Mouse (Mus musculus) right cerebral cortex, postnatal 36 days (tissue): Measurements from ENCODE around the gene Sema3g.

Experiments used
- DNase-seq, 2 experiments: peaks; one replicate each; pipeline ENCODE4 v3.0.0; 2022; ENCODE audit warnings: low spot score in 2 of 2, mixed read lengths in 1 of 2

The Sema3g gene

DNA sequence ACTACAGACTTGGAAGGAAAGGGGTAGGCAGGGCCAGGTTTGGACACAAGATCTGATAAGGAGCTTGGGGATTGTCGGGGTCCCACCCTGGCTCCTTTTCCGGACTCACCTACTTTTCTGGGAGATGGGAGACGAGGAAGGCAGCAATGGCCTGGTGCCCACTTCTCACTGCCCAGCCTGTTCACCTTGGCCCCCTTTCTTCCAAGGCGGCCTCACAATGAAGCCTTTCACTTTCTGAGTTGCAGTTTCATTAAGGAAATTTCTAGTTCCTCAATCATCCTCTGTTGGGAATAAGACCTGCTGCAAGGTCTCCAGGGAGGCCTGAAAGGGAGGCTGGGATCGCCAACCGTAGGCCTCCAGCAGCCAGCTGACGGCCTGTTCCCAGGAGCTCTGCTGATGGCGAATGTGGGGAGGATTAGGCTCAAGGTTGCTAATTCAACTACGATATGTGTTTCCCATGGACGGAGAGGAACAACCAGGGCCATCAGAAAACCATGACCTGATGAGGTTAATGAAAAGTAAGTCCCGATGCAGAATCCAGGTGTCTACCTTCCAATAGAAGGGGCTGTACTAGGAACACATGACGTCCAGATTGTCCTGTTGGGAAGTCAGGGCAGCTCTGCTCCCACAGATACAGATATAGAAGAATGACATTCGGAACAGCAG is 14.9 kb downstream of the Sema3g start:
- DNase-seq: no peak

DNA sequence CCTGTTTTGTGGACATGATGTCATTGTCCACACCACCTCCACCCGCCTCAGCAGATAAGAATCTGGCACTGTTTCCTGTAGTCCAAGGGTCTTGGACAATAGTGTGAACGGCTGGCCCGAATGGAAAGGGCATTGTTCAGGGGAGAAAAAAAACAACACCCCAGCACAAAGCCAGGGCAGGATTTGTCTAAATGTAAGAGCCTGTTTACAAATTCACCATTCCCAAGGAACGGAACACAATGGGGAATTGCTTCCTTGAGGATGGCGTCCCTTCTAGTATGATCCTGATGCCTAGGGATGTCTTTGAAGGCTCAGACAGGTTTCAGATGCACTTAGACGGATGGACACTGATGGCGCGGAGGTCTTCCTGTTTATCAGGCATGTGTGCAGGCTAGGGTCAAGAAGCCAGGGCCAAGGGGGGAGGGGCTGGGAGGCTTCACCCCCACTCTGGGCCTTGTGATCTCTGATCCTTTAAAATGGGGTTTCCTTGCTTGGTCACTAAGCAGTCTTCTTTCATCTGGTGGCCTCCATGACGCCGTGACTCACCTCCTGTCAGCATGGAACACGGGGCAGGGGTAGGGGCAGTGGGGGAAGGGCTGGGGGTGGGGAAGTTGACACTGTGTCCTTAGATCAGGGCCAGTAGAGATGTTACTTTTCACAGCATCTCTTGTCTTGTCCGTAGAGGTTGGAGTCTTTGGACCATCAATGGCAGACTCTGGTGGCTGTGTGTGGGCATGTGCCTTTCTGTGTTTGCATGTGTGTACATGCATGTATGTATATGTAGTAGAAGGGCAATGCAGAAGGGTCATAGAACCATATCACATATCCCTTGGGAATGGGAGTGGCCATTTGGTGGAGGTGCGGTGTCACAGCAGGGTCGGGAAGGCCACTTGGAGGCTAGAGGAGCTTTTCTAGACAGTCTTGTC is 15.7 kb downstream of the Sema3g start:
- DNase-seq: no peak

DNA sequence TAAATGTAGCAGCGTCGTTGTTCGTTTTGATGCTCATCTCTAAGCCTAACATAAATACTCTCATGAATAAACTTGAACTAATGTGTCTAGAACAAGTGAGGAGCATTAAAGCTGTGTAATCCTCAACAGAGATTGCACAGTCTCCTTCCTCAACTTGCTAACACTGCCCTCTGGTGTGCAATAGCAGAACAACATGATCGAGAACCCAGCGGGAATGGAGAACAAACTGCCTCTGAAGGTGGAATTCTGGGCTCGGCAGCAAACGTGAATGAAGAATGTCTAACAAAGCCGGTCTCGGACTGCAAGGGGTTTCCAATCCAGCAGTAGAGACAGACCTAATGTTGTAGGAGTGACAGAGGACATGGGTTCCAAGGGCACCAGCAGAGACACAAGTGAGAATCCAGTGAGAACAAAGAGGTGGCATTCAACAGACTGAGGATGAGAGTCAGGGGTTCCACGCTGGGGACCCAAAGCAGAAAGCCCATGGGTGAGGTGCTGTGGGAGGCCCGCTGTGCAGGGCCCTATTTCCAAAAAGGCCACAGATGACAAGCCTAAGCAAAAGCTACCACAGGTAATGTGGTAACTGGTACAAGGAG is 16.4 kb downstream of the Sema3g start:
- DNase-seq: peak; percentile 36 to 42

- no peak for DNase-seq
Observed at GRCm38 (mm10) chr14:31237101-31237882, 19.6 kb downstream of the Sema3g start.

DNA sequence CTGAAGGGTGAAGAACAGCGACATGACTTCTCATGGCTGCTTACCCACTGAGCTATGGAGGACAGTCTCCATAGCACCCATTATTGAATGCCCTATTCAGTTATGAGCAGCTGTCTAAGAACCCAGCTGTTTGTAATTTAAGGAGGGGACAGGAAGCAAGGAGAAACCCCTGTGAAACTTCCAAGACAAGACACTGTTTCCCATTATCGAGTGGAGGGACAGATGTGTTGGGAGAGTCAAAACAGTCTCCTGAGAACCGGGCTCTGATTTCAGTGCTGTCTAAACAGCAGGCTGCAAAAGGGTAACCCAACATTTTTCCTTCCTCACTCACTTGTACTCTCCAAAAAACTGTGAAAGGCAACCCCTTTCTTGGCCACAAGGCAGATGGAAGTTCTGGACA is 22.9 kb downstream of the Sema3g start:
- DNase-seq: no peak

- no peak for DNase-seq
Observed at GRCm38 (mm10) chr14:31244777-31245176, 27.1 kb downstream of the Sema3g start.

DNA sequence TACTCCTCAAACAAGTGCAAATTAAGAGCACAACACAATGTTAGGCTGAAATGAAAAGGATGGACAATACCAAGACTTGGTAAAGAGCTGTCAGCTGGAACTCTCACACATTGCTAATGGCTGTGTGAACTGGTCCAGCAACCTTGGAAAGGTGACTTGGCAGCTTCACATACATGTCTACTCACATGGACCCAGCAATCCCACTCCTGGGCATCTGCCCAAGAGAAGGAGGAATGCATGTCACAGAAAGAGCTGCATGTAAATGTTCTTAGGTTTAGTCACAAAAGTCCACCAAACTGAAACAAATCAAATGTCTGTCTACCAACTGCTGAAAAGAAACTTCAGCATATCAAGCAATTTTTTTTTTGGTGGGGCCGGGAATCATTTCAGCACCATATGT is 28.3 kb downstream of the Sema3g start:
- DNase-seq: no peak

DNA sequence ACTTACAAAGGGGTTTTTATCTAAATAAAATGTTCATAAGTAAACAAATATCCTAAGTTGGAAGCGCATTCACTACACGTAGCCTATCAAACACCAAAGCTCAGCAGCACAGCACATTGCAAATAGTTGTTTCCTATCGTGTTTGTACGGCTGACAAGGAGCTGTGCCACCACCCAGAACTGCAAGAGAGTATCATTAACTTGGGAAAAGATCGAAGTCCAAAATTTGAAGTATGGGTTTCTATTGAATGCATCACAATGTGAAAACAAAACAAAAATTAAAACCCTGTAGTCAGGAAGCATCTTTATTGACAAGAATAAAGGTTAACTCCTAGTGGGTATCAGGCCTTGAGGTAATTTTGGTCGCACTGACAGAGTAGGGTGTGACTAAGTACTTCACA is 30.7 kb downstream of the Sema3g start:
- no peak for DNase-seq

DNA sequence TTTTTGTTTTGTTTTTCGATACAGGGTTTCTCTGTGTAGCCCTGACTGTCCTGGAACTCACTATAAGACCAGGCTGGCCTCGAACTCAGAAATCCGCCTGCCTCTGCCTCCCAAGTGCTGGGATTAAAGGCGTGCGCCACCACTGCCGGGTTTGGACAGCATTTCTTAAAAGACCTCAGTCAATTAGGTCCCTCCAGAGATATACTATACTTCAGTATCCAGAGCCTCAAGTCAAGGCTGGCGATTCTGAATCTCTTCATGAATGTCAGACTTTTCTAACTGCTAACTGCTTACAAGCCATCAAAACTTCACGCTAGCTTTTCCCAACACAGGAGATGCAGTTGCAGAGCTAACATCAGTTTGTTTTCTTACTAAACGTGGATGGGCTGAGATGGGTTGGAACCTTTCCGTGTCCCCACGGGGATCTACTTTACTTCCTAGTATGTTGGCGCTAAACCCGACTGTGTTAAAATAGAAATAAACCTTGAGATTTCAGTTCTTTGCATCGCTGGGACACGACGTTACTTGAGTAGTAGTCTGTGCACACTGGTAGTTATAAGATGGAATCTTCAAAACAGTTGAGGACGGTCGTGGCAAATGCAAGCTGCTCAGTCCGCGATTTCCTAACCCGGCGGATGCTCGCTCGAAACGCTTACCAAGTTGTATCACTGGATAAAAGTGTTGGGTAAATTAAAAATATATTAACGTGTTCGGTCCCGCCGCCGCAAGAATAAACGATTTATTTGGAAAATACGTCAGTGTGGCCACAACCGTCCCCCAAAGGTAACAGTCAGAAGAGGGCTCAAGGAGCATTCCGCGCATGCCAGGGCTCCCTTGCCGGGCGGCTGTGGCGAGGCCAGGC is 32.8 kb downstream of the Sema3g start:
- no peak for DNase-seq

DNA sequence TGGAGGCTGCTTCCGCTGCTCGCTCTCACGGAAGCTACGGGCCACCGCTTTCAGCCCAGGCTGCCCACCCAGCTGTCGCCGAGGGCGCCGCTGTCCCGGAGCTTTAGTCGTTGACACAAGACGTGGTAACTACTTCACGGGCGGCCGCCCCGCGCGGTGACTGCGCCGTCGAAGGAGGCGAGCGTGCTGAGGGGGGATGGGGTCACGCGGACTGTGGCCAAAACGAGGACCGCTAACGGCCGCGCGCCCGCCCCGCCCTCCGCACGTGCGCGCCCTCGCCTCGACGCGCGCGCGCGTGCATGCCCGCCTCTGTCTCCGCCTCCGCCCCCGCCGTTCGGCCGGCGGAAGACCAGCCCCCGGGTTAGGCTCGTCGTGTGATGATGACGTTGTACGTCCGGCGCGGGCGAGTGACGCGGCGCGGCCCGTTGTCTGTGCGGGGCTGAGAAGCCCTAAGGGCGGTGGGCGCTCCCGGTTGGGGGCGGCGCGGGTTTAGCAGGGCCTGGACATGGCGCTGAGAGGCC is 33.5 kb downstream of the Sema3g start, which contains the start of the genes Phf7 and Bap1:
TSS of gene Phf7 (minus strand) at position 234 of the 521 bp plus-strand sequence.
TSS of gene Bap1 (plus strand) at position 367 of the 521 bp plus-strand sequence.
- peak; percentile 91 to 92 for DNase-seq

DNA sequence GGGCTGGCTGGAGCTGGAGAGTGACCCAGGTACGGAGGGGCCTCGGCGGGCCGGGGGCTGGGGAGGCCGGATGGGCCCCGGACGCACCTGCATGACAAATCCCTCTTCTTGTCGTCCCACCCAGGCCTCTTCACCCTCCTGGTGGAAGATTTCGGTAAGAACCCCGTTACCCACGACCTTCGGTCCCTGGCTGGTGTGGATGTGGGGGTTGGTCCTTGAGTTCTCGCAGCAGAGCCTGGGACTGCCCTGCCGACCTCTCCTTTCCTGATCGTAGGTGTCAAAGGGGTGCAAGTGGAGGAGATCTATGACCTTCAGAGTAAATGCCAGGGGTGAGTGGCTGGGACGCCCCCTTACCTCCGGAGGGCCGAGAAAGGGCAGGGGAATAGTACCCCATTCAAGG is 34.0 kb downstream of the Sema3g start:
- no peak for DNase-seq

DNA sequence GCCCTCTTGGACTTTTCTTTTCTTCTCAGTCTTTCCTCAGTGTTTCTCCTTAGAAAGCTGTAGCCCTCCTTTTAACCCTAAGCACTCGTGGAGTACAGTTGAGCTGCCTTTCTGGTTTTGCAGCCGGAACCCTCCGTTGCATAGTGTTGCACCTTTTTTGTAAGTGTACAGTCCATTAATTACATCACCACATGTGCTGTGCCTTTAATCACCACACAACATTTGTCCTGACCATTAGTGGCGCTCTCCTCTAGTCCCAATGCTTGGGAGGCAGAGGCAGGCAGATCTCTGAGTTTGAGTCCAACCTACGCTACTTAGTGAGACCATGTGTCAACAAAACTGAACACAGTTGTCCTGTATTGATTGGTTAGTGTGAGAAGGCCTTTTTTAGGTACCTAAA is 34.4 kb downstream of the Sema3g start:
- no peak for DNase-seq

- no peak for DNase-seq
Observed at GRCm38 (mm10) chr14:31258476-31259050, 40.9 kb downstream of the Sema3g start.

DNA sequence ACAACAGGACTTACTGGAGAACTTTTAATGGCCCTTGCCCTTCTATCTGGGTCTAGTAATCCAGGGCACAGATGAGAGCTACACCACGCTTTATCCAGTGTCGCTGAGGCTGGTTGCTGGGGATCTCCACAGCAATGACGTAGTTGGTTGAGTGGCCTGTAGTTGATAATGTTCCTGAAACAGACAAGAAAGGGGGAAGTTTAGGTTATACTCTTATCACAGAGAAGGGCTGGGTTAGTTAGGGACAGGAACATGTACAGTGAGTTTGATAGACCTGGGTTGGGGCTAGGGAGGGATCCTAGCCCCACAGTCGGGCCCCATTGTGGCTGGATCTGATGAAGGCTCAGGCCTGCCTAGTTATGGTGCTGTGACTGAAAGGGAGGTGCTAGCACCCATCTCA is 42.7 kb downstream of the Sema3g start:
- DNase-seq: no peak

- DNase-seq: no peak
Observed at GRCm38 (mm10) chr14:31260932-31261331, 43.3 kb downstream of the Sema3g start.

DNA sequence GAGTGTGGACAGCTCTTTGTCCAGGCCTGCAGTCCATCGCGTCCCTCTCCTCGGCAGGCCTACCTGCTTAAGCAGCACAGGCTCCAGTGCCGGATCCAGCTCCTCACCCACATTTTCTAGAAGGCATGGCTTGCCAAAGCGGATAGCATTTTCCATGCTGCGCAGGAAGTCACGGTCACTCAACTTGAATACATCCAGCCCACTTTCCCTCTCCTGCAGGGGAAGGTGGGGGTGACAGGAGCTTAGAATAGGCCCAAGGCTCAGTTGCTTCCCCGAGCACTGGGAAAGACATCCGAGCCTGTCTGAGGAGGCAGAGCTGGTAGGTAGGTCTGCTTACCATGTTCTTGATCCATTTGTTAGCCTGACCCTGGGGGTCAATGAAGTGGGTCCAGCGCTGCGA is 50.0 kb downstream of the Sema3g start:
- peak in 1 of 2 experiments; percentile 54 for DNase-seq

DNA sequence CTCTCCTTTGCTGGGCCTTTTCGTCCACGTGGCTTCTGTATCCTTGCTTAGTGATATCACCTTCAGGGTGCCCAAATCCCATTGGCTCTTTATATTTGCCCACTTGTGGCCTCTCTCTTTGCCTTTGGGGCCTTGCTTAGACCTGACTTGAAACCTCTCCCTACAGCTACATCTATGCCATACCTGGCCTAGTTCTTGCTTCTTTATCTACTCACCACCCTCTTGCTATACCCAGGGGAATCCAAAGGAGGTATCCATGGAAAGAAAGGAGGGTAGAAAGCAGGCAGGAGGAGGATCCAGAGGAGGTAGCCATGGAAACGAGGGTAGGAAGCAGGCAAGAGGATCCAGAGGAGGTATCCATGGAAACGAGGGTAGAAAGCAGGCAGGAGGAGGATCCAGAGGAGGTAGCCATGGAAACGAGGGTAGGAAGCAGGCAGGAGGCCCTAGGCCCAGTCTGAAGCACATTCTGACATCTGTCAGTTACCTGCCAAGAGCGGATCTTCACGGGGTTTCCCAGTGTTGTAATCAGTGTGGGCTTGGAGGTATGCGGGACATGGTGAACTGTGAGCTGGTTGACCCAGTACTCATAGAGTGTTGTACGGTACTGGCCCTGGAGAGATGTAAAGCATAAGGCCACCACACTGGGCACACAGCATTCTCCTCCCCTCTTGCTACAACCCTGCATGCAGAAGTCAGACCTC is 50.8 kb downstream of the Sema3g start:
- peak; percentile 70 to 78 for DNase-seq

- DNase-seq: peak in 1 of 2 experiments; percentile 41
Observed at GRCm38 (mm10) chr14:31269456-31270100, 51.9 kb downstream of the Sema3g start.

GRCm38 (mm10) chr14:31271121-31271520 is 53.5 kb downstream of the Sema3g start:
- no peak for DNase-seq
